Mouse (Mus musculus): Measurements from ENCODE around the gene Prss56.

Gene Prss56

GRCm38 (mm10) chr1:87232197-87232596, 49.1 kb downstream of the Prss56 start:
- no peak for DNase-seq (ENCODE audit: low spot score in 2 of 2)

Data from cerebellum, postnatal 4 days (tissue).